Mouse (Mus musculus) heart, postnatal 10 days (tissue): ENCODE measurements around the gene Atp6v0b. TPM values are rescaled to one million over a fixed set of nuclear protein-coding genes. Genes with fewer than 3 reads are reported as not detected.

Experiments used
- DNase-seq, 2 experiments: peaks; one replicate each; pipeline ENCODE4 v3.0.0; 2021
- intact Hi-C: fragments of 180-260 bp; cut with DNase I; formaldehyde crosslinking; loops from one replicate; pipeline ENCODE4 v1.15.1; 2025
- total RNA-seq, 2 experiments: library from RNA; stranded (reverse); gene quantifications; 2 replicates each; pipeline ENCODE4 v1.2.3; 2021

The Atp6v0b gene
- total RNA-seq, 2 experiments from 2014 or later, result 133 to 134 TPM

GRCm38 (mm10) chr4:117912685-117913273, 25.6 kb upstream of the Atp6v0b start:
- intact Hi-C loops, result no loop called here
- no peak for DNase-seq

- intact Hi-C loops, result no loop called here
Observed at GRCm38 (mm10) chr4:117912131-117912561, 25.0 kb upstream of the Atp6v0b start.

GRCm38 (mm10) chr4:117908834-117909453, 21.8 kb upstream of the Atp6v0b start:
- no peak for DNase-seq
- intact Hi-C loops, result no loop called here

More at GRCm38 (mm10) chr4:117912131-117912561, 25.0 kb upstream of the Atp6v0b start:
- no peak for DNase-seq

GRCm38 (mm10) chr4:117906196-117906595, 19.1 kb upstream of the Atp6v0b start:
- DNase-seq, result no peak
- intact Hi-C loops, result no loop called here

GRCm38 (mm10) chr4:117904761-117905160, 17.6 kb upstream of the Atp6v0b start:
- no peak for DNase-seq
- intact Hi-C loops, result no loop called here

GRCm38 (mm10) chr4:117904094-117904493, 17.0 kb upstream of the Atp6v0b start:
- intact Hi-C loops, result no loop called here
- no peak for DNase-seq

- no peak for DNase-seq
- intact Hi-C loops, result no loop called here
Observed at GRCm38 (mm10) chr4:117898111-117898510, 11.0 kb upstream of the Atp6v0b start.

- DNase-seq, result no peak
- intact Hi-C loops, result no loop called here
Observed at GRCm38 (mm10) chr4:117896031-117896430, 8.9 kb upstream of the Atp6v0b start.

- intact Hi-C loops, result no loop called here
- DNase-seq, result no peak
Observed at GRCm38 (mm10) chr4:117895339-117895738, 8.2 kb upstream of the Atp6v0b start.

GRCm38 (mm10) chr4:117894601-117895000, 7.5 kb upstream of the Atp6v0b start:
- intact Hi-C loops, result no loop called here
- no peak for DNase-seq

GRCm38 (mm10) chr4:117893376-117893775, 6.2 kb upstream of the Atp6v0b start:
- peak; percentile 49 to 68 for DNase-seq
- intact Hi-C loops, result no loop called here

- intact Hi-C loops, result loop anchor here (2.0 kb wide), 1 partner anchor 23 kb away; the partner anchor contains the start of gene Ipo13
- DNase-seq, result peak; percentile 88 to 91
Observed at GRCm38 (mm10) chr4:117891738-117892161, 4.6 kb upstream of the Atp6v0b start, which contains the start of gene Dph2. Dph2 (minus strand) TSS chr4:117892032.

- DNase-seq, result no peak
Observed at GRCm38 (mm10) chr4:117890750-117891149, 3.6 kb upstream of the Atp6v0b start.

GRCm38 (mm10) chr4:117890031-117890430, 2.9 kb upstream of the Atp6v0b start:
- intact Hi-C loops, result loop anchor here (2.0 kb wide), 1 partner anchor 25 kb away; the partner anchor contains the start of gene Ipo13
- no peak for DNase-seq

More at GRCm38 (mm10) chr4:117890750-117891149, 3.6 kb upstream of the Atp6v0b start:
- intact Hi-C loops, result loop anchor here (2.0 kb wide), 1 partner anchor 24 kb away; the partner anchor contains the start of gene Ipo13

- intact Hi-C loops, result no loop called here
- DNase-seq, result no peak
Observed at GRCm38 (mm10) chr4:117889471-117889870, 2.3 kb upstream of the Atp6v0b start.

- intact Hi-C loops, result no loop called here
- DNase-seq, result no peak
Observed at GRCm38 (mm10) chr4:117887920-117888319, 787 bp upstream of the Atp6v0b start.

- peak in 1 of 2 experiments; percentile 27 for DNase-seq
- intact Hi-C loops, result no loop called here
Observed at GRCm38 (mm10) chr4:117886644-117887043, 489 bp downstream of the Atp6v0b start.

GRCm38 (mm10) chr4:117885994-117886393, 1.1 kb downstream of the Atp6v0b start:
- DNase-seq, result no peak
- intact Hi-C loops, result no loop called here

GRCm38 (mm10) chr4:117885093-117885492, 2.0 kb downstream of the Atp6v0b start:
- no peak for DNase-seq
- intact Hi-C loops, result no loop called here

GRCm38 (mm10) chr4:117884146-117884545, 3.0 kb downstream of the Atp6v0b start:
- intact Hi-C loops, result no loop called here
- no peak for DNase-seq

- intact Hi-C loops, result loop anchor here (1.0 kb wide), 1 partner anchor 200 kb away; no protein-coding TSS in a partner anchor
- DNase-seq, result peak; percentile 67 to 68
Observed at GRCm38 (mm10) chr4:117882701-117883691, 4.1 kb downstream of the Atp6v0b start, which contains the start of gene B4galt2. B4galt2 (minus strand) TSS chr4:117883487.
